Comparison of ENCODE assay signal across 26 mouse cellular contexts in genomic region chr13:113689883-113690282, GRCm38 (mm10). TPM values are rescaled to one million over a fixed set of nuclear protein-coding genes. Genes with fewer than 3 reads are reported as not detected.
DNase-seq lines count a peak whose midpoint lies in the region; ATAC-seq and TF ChIP-seq lines count a peak whose summit lies in the region.
"Had no signal": no experiment of that assay in that cellular context is flagged by ENCODE, and none has a peak within 500 bp of the region (broad histone marks: within the 10 kb centered on the region; RNA-seq: fewer than 3 reads in every experiment).

No protein-coding gene starts in this region.

- 23% methylated on average over 7 of the region's 7 CpGs for WGBS in liver, embryonic 13.5 days (ENCODE audit: insufficient replicate concordance)
- 90% methylated on average over 7 of the region's 7 CpGs for WGBS in kidney, adult 2 months

- H3K4me1 ChIP-seq in G1E (ENCODE audit: insufficient read depth, low read depth, low read length) = peaks cover 25% of the 10 kb centered on the region
- H3K4me1 ChIP-seq in liver, embryonic 13.5 days (replicated peaks) = peaks cover 21% of the 10 kb centered on the region
- peaks cover 10% of the 10 kb centered on the region for H3K4me1 ChIP-seq in kidney, adult 2 months (ENCODE audit: control insufficient read depth, insufficient read depth, low read length)
- H3K4me1 ChIP-seq: embryonic facial prominence, embryonic 15.5 days; forebrain, embryonic 10.5 days; heart, embryonic 15.5 days; hindbrain, embryonic 13.5 days had no signal

- no peak overlapping the region for H3K4me2 ChIP-seq in liver, embryonic 13.5 days
- H3K4me2 ChIP-seq: embryonic facial prominence, embryonic 15.5 days; heart, embryonic 11.5 days; heart, embryonic 15.5 days; hindbrain, embryonic 13.5 days had no signal

- ATAC-seq in G1E (ENCODE audit: extremely low read depth, insufficient number of reproducible peaks, low FRiP score, poor library complexity, severe bottlenecking) = peak; percentile 86
- peak; percentile 82 for ATAC-seq in liver, embryonic 13.5 days (ENCODE audit: low read depth)
- peak; percentile 60 for ATAC-seq in megakaryocyte-erythroid progenitor cell, adult 5-6 weeks (replicated peaks; ENCODE audit: low FRiP score, low TSS enrichment, poor library complexity, severe bottlenecking)
- ATAC-seq: forebrain, embryonic 14.5 days had no signal

- no peak overlapping the region for H3K9ac ChIP-seq in liver, embryonic 13.5 days
- H3K9ac ChIP-seq: embryonic facial prominence, embryonic 15.5 days; heart, embryonic 15.5 days; hindbrain, embryonic 13.5 days had no signal

- H3K27ac ChIP-seq in liver, embryonic 13.5 days = no peak overlapping the region
- H3K27ac ChIP-seq in kidney, adult 2 months (ENCODE audit: insufficient read depth, low read depth, low read length) = no peak overlapping the region
- H3K27ac ChIP-seq: embryonic facial prominence, embryonic 15.5 days; forebrain, embryonic 10.5 days; heart, adult 2 months; heart, embryonic 15.5 days; hindbrain, embryonic 13.5 days had no signal

- no peak overlapping the region for H3K4me3 ChIP-seq in G1E (ENCODE audit: low read depth, low read length)
- H3K4me3 ChIP-seq in liver, embryonic 13.5 days (replicated peaks) = no peak overlapping the region
- H3K4me3 ChIP-seq in kidney, adult 2 months (ENCODE audit: insufficient read depth, low read depth, low read length) = no peak overlapping the region
- H3K4me3 ChIP-seq: embryonic facial prominence, embryonic 15.5 days; erythroblast, embryonic 14.5 days; forebrain, embryonic 10.5 days; heart, adult 2 months; heart, embryonic 15.5 days; hindbrain, embryonic 13.5 days had no signal

- peak; percentile 14 for DNase-seq in G1E (ENCODE audit: low spot score)
- DNase-seq in c-Kit-positive CD71-positive TER-119-positive erythroid progenitor cells, embryonic 14.5 days (ENCODE audit: low spot score) = peak; percentile 16
- peak; percentile 34 for DNase-seq in liver, embryonic 13.5 days
- no peak for DNase-seq in kidney, adult 2 months
- no peak for DNase-seq in kidney, postnatal 36 days
- no peak for DNase-seq in kidney, adult 8-10 months
- DNase-seq: adrenal gland, adult 2 months; adrenal gland, postnatal 25 days; cerebellum, adult 11 months; cerebellum, adult 8-10 months; cerebellum, postnatal 14 days; embryo, embryonic 11 days; gastrocnemius, postnatal 36 days; heart, adult 2 months; heart, postnatal 14 days had no signal

- no peaks in the 10 kb centered on the region for H3K36me3 ChIP-seq in G1E (replicated peaks)
- H3K36me3 ChIP-seq in liver, embryonic 13.5 days = no peaks in the 10 kb centered on the region
- no peaks in the 10 kb centered on the region for H3K36me3 ChIP-seq in kidney, adult 2 months (ENCODE audit: control insufficient read depth, insufficient read depth, low read length)
- H3K36me3 ChIP-seq: embryonic facial prominence, embryonic 15.5 days; forebrain, embryonic 10.5 days; heart, embryonic 15.5 days; hindbrain, embryonic 13.5 days had no signal

- no peak for TF ChIP-seq POLR2A in kidney, adult 2 months (IDR thresholded peaks at IDR 0.05; ENCODE audit: low read depth, low read length)

- no peaks in the 10 kb centered on the region for H3K9me3 ChIP-seq in G1E (replicated peaks)
- no peaks in the 10 kb centered on the region for H3K9me3 ChIP-seq in liver, embryonic 13.5 days (replicated peaks)
- H3K9me3 ChIP-seq: embryonic facial prominence, embryonic 15.5 days; forebrain, embryonic 10.5 days; heart, embryonic 15.5 days; hindbrain, embryonic 13.5 days had no signal

- no peak for TF ChIP-seq CTCF in G1E (IDR thresholded peaks at IDR 0.05; ENCODE audit: low read depth, low read length)
- TF ChIP-seq CTCF in kidney, adult 2 months (conservative IDR thresholded peaks at IDR 0.05; ENCODE audit: insufficient read depth, insufficient read length, low read depth, low read length) = no peak

- 0 out of 2 replicates have a peak, but pooled peaks cover 3% of the 10 kb centered on the region for H3K27me3 ChIP-seq in G1E (ENCODE audit: insufficient read depth, low read length)
- H3K27me3 ChIP-seq in liver, embryonic 13.5 days = no peaks in the 10 kb centered on the region
- no peaks in the 10 kb centered on the region for H3K27me3 ChIP-seq in kidney, adult 2 months (replicated peaks; ENCODE audit: control insufficient read depth, insufficient read depth, low read length)
- H3K27me3 ChIP-seq: embryonic facial prominence, embryonic 15.5 days; heart, embryonic 15.5 days; hindbrain, embryonic 13.5 days had no signal

RNA-seq across cellular contexts. Expression of gene Hspb3, which starts 26.4 kb away (rescaled TPM):
- total RNA-seq in G1E (2014; fragmentation: Nextera tagmentation) (not detected in 2 replicates), G1E (2017) (not detected in 2 replicates)
- polyA plus RNA-seq in G1E (2012) = not detected in 2 replicates
- 0.22 and 0.24 TPM in 2 replicates for polyA plus RNA-seq in liver, embryonic 13.5 days (2015; fragmentation: Nextera tagmentation; extraction: Ambion mirVana)
- not detected in 2 replicates for total RNA-seq in megakaryocyte-erythroid progenitor cell, adult 5-6 weeks (2014; fragmentation: Nextera tagmentation)
- not detected in 2 replicates for total RNA-seq in megakaryocyte-erythroid progenitor cell, adult 5-6 weeks (2017)
- polyA plus RNA-seq in kidney, adult 2 months (2012; rRNA removed) = 0.55 TPM in 1 of 2 replicates, not detected in the other
- total RNA-seq: adrenal gland, adult 2 months; adrenal gland, postnatal 25 days; common myeloid progenitor, adult 5-6 weeks; hematopoietic stem cell, adult 5-6 weeks had no signal
- polyA plus RNA-seq: adrenal gland, adult 2 months; C2C12; erythroblast, embryonic 14.5 days; forebrain, embryonic 10.5 days; forebrain, embryonic 14.5 days; hindbrain, embryonic 13.5 days had no signal

Comparison
In these comparisons a context has a peak if more than half of its experiments do, and no peak if none do; other contexts are left out.
1. DNase-seq: peak in G1E (single experiment), c-Kit-positive CD71-positive TER-119-positive erythroid progenitor cells, embryonic 14.5 days (single experiment) and liver, embryonic 13.5 days (single experiment); none in kidney, adult 2 months (single experiment), kidney, postnatal 36 days (0 of 2) and kidney, adult 8-10 months (0 of 2).
2. Peak in every context shown above with its lines, with median percentiles within 50 percentile points of each other: ATAC-seq.